Mouse (Mus musculus) activated CD4-positive, CD25-positive, alpha-beta regulatory T cell, adult 4 months (primary cell): ENCODE measurements around the gene Rnf216. TPM values are rescaled to one million over a fixed set of nuclear protein-coding genes. Genes with fewer than 3 reads are reported as not detected.

Experiments used
- ATAC-seq: one replicate; pipeline ENCODE4 v1.8.0; 2017
- polyA plus RNA-seq, 2 experiments: library from polyadenylated mRNA; unstranded; fragments of 100-300 nt; shearing (Covaris generic); gene quantifications; one replicate each; pipeline ENCODE4 v1.2.1; 2017

Gene Rnf216
- polyA plus RNA-seq, 2 experiments from 2014 or later: 28.7 to 30.4 TPM

- no peak for ATAC-seq
Observed at GRCm38 (mm10) chr5:143095256-143095655, 17.5 kb downstream of the Rnf216 start.

DNA sequence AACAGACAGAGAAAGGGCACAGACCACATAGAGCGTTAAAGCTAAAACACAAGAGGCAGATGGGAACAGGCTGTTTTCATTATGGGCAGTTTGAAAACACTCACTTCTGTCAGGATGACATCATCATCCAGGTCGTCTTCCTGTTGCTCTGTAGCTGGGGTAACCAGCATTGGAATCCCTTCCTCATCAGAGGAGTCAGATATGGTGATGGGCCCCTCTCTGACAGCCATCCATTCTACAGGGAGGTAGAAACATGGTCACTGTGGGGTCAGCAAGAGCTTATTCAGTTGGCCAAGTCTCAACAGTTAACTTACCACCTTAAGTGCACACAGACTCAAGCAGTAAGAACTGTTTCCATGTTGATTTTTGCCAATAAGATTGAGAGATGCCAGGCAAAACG, 19.9 kb downstream of the Rnf216 start:
- no peak for ATAC-seq

GRCm38 (mm10) chr5:143084898-143085297, 27.9 kb downstream of the Rnf216 start:
- ATAC-seq: no peak

DNA sequence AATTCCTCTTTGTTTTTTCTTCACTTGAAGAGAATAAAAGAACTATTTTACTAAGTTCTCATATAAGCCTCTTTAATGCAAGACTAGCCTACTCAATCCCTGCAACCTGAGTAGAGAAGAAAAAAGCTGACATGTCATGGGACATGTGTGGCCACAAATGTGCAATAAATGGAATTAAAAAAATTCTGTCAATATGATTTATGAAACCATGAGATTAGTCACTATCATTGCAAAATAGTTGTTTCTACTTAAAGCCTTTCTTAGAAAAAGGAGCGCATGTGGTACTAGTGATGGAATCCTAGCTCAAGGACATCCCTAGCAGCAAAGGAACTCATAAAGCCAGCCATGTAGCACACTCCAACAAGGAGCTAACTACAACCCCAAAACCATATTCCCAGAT, 33.0 kb downstream of the Rnf216 start:
- ATAC-seq: no peak

DNA sequence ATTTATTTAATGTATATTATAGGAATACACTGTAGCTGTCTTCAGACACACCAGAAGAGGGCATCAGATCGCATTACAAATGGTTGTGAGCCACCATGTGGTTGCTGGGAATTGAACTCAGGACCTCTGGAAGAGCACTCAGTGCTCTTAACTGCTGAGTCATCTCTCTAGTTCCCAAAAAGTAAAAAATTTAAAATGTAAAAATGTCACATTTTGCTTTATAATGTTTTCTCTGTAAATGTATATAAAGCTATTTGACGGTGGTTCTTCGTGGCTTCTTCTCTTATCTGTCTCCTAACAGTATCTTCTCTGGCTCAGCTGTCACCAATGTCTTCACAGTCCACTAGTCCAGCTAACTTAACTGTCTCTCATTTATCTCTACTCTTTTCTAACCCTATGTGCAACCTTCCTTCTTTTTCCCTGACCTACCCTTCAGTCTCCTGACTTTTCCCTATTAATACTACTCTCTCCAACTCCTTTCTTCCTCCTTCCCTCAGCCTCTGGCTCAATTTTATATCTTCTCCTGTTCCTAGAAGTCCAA, 36.1 kb downstream of the Rnf216 start:
- no peak for ATAC-seq

- ATAC-seq: no peak
Observed at GRCm38 (mm10) chr5:143075987-143076386, 36.8 kb downstream of the Rnf216 start.

DNA sequence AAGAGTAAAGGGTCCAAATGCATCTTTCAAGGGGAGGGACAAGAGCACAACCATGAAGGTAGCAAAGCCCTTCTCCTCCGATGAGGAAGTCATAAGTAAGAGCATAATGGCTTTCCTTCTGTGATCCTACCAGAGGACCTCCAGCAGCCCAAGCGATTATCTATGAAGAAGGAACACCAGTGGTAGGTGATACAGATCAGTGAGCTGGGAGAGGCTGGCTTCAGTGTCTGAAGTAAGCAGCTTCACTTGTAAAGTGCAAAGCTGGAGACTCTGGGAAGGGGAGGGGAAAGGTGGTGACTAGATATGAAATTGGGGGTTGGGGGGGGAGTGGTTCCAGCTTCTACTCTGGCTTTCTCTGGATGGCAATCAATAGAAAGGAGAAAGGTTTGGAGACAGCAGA, 43.7 kb downstream of the Rnf216 start:
- ATAC-seq: no peak

DNA sequence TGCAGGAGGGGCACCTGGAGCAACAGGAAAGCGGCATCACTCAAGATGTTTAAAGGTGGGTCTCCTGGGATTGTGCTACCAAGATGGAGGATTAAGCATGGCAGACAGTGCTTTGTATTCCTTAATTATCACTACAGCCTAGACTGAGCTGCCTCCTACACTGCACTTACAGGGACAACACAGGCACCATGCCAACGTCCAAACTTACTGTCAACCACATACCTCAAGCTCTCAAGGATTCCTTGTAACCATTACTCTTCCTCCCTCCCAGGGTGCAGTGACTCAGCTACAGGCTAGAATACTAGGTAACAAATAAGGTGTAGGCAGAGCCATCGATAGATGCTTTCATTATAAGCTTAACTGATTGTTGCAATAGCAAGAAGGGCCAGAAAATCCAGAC, 44.4 kb downstream of the Rnf216 start:
- no peak for ATAC-seq

GRCm38 (mm10) chr5:143066551-143066958, 46.2 kb downstream of the Rnf216 start:
- peak; percentile 46 for ATAC-seq

GRCm38 (mm10) chr5:143066096-143066495, 46.7 kb downstream of the Rnf216 start:
- no peak for ATAC-seq

- ATAC-seq: no peak
Observed at GRCm38 (mm10) chr5:143065230-143065629, 47.6 kb downstream of the Rnf216 start.

DNA sequence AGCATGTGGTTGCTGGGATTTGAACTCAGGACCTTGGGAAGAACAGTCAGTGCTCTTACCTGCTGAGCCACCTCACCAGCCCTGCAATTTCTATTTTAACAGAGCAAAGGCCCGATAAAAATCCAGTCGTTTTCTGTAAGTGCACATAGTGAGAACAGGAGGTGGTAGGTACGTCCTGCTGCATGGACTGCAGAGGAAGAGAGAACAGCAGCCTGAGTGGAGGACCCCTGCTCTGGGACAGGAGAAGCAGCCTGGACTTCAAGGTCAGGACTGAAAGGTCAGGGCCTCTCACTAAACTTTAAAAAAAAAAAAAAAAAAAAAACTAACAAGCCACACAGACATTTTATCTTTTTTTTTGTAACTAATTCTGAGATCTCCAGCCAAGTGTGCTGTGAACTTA, 50.5 kb downstream of the Rnf216 start:
- no peak for ATAC-seq

DNA sequence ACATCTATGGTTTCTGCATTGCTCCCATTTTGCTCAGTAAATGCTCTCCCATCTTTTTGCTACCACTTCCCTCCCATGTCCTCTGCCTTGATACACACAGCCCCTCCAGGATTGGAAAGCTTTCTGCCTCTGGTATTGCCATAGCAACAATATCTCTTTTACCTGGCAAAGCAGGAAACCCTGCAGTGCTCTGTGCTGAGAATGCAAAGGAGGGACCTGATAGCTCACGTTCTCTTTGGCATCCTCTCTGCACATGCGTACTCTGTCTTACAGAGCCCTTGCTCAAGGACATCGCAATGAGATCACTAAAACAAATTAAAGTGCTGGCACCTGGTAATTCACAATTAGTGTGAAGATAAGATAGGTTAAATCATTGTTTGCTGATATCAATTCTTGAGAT, 51.3 kb downstream of the Rnf216 start:
- ATAC-seq: no peak

DNA sequence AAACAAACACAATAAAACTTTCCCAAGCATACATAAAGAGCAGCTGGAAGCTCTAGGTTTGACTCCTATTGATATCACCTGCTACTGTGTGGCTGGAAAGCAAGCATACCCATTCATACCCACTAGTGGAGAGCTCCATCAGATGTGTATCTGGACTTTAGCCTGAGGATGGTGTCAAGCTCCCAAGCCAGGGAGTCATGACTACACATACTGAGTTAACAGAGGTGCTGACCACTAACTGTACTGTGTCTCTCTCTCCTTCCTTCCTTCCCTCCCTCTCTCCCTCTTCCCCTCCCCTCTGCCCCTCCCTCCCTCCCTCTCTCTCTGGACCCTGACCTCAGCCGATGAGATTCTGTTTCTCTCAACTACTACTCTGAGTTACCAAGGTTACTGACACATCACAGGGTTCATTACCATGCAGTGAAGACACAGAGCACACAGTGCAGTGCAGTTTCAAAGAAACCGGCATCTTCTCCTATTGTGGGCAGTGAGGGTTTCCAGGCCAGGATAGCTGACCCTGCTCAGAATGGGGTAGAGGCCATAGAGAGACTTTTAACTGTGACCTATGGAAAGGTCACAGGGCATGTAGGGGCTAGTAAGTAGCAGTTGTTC, 51.9 kb downstream of the Rnf216 start:
- no peak for ATAC-seq

DNA sequence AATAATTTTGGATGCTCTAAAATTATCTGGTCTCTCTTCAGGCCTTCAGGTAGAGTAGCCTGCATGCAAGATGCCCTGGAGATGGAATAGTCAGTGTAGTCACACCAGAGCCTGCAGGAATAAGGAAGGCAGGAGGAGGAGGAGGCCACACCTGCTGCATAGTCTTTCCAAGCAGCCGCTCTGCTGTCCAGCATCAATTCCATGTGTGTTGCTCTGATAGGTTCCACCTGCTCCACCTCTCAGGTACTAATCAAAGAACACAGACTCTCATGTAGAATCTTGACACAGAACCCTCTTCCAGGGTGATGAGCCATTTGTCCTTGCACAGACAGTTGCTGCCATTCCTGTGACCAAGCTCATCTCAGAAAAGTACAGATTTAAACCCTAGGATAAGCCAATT, 52.8 kb downstream of the Rnf216 start:
- ATAC-seq: no peak

DNA sequence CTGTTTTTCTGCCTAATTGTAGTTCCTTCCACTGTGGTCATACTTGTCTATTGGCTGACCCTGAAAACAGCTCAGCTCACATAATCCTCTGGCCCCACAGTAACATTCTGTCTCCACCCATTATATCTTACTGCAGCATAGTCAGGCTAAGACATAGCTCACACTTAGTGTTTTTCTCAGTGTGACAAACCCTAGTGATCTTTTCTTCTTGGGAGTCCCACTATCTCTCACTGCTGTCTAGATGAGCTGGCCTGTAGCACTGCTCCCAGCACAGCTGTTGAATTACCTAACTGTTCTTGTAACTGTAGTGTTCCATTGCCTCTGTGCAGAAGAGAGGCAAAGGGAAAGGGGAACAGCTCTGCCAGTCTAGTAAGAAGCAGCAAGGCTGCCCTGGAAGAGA, 53.6 kb downstream of the Rnf216 start:
- ATAC-seq: no peak

- ATAC-seq: no peak
Observed at GRCm38 (mm10) chr5:143058675-143059074, 54.1 kb downstream of the Rnf216 start.

DNA sequence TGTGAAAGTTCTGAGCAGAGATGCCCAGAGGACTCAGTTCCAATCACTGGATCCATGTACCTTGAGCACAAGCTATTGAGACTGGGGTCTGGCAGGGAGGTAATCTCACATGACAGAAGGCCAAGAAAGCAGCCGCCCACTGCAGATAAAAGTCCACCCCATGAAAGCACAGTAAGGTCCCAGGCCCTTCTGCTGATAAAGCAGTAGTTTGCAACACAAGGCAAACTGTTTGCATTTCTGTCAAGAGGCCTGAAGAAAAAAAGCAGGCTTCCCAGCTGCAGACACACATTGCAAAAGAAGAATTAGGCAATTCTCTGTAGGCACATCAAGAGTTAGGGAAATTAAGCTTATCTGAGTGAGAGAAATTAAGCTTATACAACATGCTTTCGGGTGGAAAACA, 54.6 kb downstream of the Rnf216 start:
- ATAC-seq: no peak

DNA sequence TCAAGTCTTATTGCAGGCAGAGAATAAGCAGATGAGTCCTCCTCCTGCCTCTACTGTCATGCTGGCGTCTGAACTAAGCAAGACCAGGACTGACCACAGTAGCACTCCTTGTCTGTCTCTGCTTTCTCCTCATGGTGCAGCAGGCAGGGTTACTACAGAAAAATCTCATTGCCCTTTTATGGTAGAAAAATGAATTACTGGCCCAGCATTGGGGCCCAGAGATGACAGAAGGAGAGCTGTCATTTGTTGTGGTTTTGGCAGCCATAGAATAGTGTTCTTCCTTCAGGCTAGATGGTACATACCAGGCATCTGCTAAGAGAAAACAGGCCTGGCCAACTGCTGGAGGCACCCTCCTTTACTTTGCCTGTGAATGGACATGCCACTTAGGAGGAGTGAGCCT, 55.0 kb downstream of the Rnf216 start:
- no peak for ATAC-seq

DNA sequence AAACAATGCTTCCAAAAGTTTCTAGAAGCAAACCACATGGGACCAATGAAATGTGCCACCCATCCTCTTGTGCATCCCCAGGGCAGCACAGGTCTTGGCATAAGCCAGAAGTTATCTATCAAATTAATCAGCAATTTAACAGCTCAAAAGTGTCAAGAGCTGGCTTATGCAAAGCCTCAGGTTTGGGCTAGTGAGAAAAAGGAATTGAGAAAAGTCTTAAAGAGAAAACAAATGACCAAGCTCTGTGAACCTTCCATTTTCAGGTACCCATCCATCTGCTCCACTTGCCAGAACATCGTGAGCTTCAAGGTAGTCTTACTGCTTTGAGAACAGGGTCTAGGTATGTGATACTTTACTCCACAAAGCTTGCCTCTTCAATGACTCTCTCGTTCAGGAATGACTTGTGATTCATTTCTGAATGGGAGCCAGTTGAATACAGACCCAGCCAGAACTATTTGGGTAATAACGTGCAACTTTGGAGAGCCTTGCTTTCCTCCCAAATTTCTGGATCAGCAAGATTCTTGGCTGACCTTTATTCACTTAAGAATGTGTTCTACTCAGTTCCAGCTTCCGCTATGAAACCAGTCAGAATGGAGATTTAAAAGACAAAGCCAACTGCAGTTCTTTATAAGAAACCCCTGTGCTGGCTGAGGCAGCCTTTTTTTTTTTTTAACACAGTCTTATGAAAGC, 56.5 kb downstream of the Rnf216 start:
- ATAC-seq: no peak

DNA sequence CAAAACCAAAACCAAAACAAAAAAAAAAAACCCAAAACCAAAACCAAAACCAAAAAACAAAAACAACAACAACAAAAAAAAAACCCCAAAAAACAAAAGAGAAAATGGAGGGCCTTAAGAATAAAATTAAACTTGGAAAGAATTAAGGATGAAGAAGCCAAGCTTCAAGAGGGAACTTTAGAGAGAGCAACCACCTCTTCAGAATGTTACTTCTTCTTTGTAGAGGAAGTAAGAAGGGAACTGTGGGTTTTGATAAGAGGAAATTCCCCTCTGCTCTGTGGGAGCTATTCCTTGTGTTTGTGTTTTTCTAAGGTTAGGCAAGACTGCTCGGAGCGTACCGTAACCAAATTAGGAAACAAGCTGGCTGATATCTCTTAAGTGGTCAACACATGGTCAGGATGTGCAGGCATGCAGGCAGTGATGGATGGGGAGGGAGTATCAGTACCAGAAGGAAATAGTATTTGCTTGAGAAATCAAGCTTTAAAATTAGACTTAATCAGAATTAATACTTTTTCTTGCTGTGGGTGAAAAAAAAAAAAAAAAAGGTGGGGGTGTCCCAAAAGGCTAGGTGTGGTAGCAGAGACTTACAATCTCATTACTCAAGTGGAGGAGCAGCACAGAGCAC, 57.2 kb downstream of the Rnf216 start:
- ATAC-seq: no peak

GRCm38 (mm10) chr5:143054703-143055102, 58.1 kb downstream of the Rnf216 start:
- no peak for ATAC-seq

DNA sequence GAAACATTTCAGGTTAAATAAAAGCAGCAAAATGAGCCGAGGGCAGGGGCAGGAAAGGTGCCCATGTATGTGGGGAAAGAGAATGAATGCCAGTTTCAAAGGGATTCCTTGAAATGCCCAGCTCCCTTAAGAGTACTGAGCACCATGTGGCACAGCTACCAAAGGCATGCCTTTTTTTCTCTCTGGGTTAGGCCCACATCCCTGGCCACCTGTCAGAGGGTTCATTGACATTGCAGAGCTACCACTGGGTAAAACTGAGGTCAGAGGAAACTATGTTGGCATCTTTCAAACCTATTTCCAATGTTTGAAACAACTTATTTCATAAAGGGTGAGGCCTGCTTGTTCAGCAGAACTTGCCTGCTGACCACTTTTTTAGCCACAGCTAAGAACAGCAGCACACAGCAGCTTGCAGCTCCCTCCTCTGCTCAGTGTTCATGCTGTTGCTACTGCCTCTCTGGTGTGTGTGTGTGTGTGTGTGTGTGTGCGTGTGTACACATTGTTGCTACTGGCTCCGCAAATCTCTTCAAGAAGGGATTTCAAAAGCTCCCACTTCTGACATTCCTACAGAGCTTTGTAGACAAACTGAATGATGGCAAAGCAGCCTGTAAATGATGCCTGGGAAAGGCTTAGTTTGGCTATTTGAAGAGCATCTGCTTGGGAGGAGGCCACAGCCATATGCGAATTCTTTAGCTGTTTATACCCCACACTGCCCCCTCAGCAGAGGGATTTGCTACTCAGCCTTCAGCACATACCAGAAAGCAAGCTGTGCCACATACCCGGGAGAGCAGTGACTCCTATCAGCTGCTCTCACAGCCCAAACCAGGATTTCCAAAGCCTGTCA, 59.4 kb downstream of the Rnf216 start:
- no peak for ATAC-seq
